Mouse (Mus musculus) left cerebral cortex, adult 9 months (tissue): ENCODE measurements around the gene Ppp2r5a.

Experiments
- DNase-seq, 2 experiments: peaks; one replicate each; pipeline ENCODE4 v3.0.0; 2022; ENCODE audit warnings: low spot score in 2 of 2

Ppp2r5a gene

GRCm38 (mm10) chr1:191380843-191381242 lies 22.2 kb downstream of the Ppp2r5a start:
- DNase-seq, result no peak

GRCm38 (mm10) chr1:191378080-191378479 lies 25.0 kb downstream of the Ppp2r5a start:
- no peak for DNase-seq

GRCm38 (mm10) chr1:191375644-191375998 lies 27.5 kb downstream of the Ppp2r5a start:
- DNase-seq, result no peak

- DNase-seq, result no peak
Measured at GRCm38 (mm10) chr1:191374993-191375643, 28.0 kb downstream of the Ppp2r5a start.

GRCm38 (mm10) chr1:191369140-191369539 lies 33.9 kb downstream of the Ppp2r5a start:
- DNase-seq, result no peak

- DNase-seq, result no peak
Measured at GRCm38 (mm10) chr1:191368193-191368592, 34.9 kb downstream of the Ppp2r5a start.

- no peak for DNase-seq
Measured at GRCm38 (mm10) chr1:191364477-191364876, 38.6 kb downstream of the Ppp2r5a start.

- no peak for DNase-seq
Measured at GRCm38 (mm10) chr1:191362412-191362811, 40.7 kb downstream of the Ppp2r5a start.

GRCm38 (mm10) chr1:191359478-191359877 lies 43.6 kb downstream of the Ppp2r5a start:
- no peak for DNase-seq

GRCm38 (mm10) chr1:191356936-191357335 lies 46.1 kb downstream of the Ppp2r5a start:
- no peak for DNase-seq

GRCm38 (mm10) chr1:191353836-191354235 lies 49.2 kb downstream of the Ppp2r5a start:
- DNase-seq, result no peak

GRCm38 (mm10) chr1:191352786-191353488 lies 50.1 kb downstream of the Ppp2r5a start:
- DNase-seq, result peak in 1 of 2 experiments; percentile 46

GRCm38 (mm10) chr1:191350355-191350754 lies 52.7 kb downstream of the Ppp2r5a start:
- no peak for DNase-seq

- DNase-seq, result no peak
Measured at GRCm38 (mm10) chr1:191349486-191350037, 53.5 kb downstream of the Ppp2r5a start.

- no peak for DNase-seq
Measured at GRCm38 (mm10) chr1:191348996-191349395, 54.1 kb downstream of the Ppp2r5a start.

GRCm38 (mm10) chr1:191348592-191348991 lies 54.5 kb downstream of the Ppp2r5a start:
- DNase-seq, result no peak

GRCm38 (mm10) chr1:191347602-191348001 lies 55.5 kb downstream of the Ppp2r5a start:
- no peak for DNase-seq

GRCm38 (mm10) chr1:191340530-191340929 lies 62.5 kb downstream of the Ppp2r5a start:
- no peak for DNase-seq

GRCm38 (mm10) chr1:191339876-191340275 lies 63.2 kb downstream of the Ppp2r5a start:
- no peak for DNase-seq

- DNase-seq, result no peak
Measured at GRCm38 (mm10) chr1:191334500-191334899, 68.6 kb downstream of the Ppp2r5a start.

GRCm38 (mm10) chr1:191330356-191330755 lies 72.7 kb downstream of the Ppp2r5a start:
- DNase-seq, result no peak

GRCm38 (mm10) chr1:191328019-191328441 lies 75.0 kb downstream of the Ppp2r5a start:
- peak in 1 of 2 experiments; percentile 30 for DNase-seq

GRCm38 (mm10) chr1:191327258-191327657 lies 75.8 kb downstream of the Ppp2r5a start:
- no peak for DNase-seq
